ENCODE assay signal across 8 mouse cellular contexts in genomic region chr5:100079931-100080275, GRCm38 (mm10). TPM values are rescaled to one million over a fixed set of nuclear protein-coding genes. Genes with fewer than 3 reads are reported as not detected.
DNase-seq lines count a peak whose midpoint lies in the region; ATAC-seq and TF ChIP-seq lines count a peak whose summit lies in the region.

No protein-coding gene starts in this region.

- H3K36me3 ChIP-seq in heart, embryonic 12.5 days, result peaks cover 2% of the 10 kb centered on the region; the same call in 1 of the 2 replicates
- H3K36me3 ChIP-seq in neural tube, embryonic 11.5 days (ENCODE audit: control insufficient read depth, insufficient read depth, low read length), result no peaks in the 10 kb centered on the region
- 0 out of 2 replicates have a peak, but pooled peaks cover 3% of the 10 kb centered on the region for H3K36me3 ChIP-seq in liver, embryonic 15.5 days (replicated peaks)
- no peaks in the 10 kb centered on the region for H3K36me3 ChIP-seq in stomach, postnatal 0 days (ENCODE audit: control insufficient read depth, insufficient read depth, low read length)

- intact Hi-C loops in heart, postnatal 14 days (cut with DNase I), result no loop called here

- H3K27ac ChIP-seq in heart, embryonic 12.5 days (ENCODE audit: poor library complexity, severe bottlenecking), result no peak overlapping the region
- no peak overlapping the region for H3K27ac ChIP-seq in neural tube, embryonic 11.5 days (ENCODE audit: low read depth, low read length)
- H3K27ac ChIP-seq in liver, embryonic 15.5 days (replicated peaks), result no peak overlapping the region
- no peak overlapping the region for H3K27ac ChIP-seq in stomach, postnatal 0 days (replicated peaks)

- H3K9ac ChIP-seq in heart, embryonic 12.5 days, result no peak overlapping the region
- no peak overlapping the region for H3K9ac ChIP-seq in neural tube, embryonic 11.5 days (ENCODE audit: low read length)
- H3K9ac ChIP-seq in liver, embryonic 15.5 days, result no peak overlapping the region
- no peak overlapping the region for H3K9ac ChIP-seq in stomach, postnatal 0 days (ENCODE audit: low read length)

- peak overlapping the region; percentile 48 for H3K4me3 ChIP-seq in heart, embryonic 12.5 days
- no peak overlapping the region for H3K4me3 ChIP-seq in neural tube, embryonic 11.5 days (ENCODE audit: low read depth, low read length)
- H3K4me3 ChIP-seq in liver, embryonic 15.5 days (replicated peaks), result no peak overlapping the region
- 0 out of 2 replicates have a peak overlapping the region, but pooled peaks have one; percentile 31 for H3K4me3 ChIP-seq in stomach, postnatal 0 days (ENCODE audit: low read depth, low read length)

- no peak for TF ChIP-seq CTCF in stomach, postnatal 0 days (IDR thresholded peaks at IDR 0.05; ENCODE audit: low read depth)

- H3K9me3 ChIP-seq in heart, embryonic 12.5 days (replicated peaks), result no peaks in the 10 kb centered on the region
- H3K9me3 ChIP-seq in neural tube, embryonic 11.5 days (ENCODE audit: control insufficient read depth, low read length), result no peaks in the 10 kb centered on the region
- no peaks in the 10 kb centered on the region for H3K9me3 ChIP-seq in liver, embryonic 15.5 days (replicated peaks)
- no peaks in the 10 kb centered on the region for H3K9me3 ChIP-seq in stomach, postnatal 0 days (ENCODE audit: control insufficient read depth, low read length)

- H3K4me1 ChIP-seq in heart, embryonic 12.5 days (replicated peaks), result peaks cover 6% of the 10 kb centered on the region; the same call in 1 of the 2 replicates
- no peaks in the 10 kb centered on the region; the same call in 1 of the 2 replicates for H3K4me1 ChIP-seq in neural tube, embryonic 11.5 days (ENCODE audit: control insufficient read depth, insufficient read depth, low read length)
- H3K4me1 ChIP-seq in liver, embryonic 15.5 days (replicated peaks), result 0 out of 2 replicates have a peak, but pooled peaks cover 4% of the 10 kb centered on the region
- no peaks in the 10 kb centered on the region for H3K4me1 ChIP-seq in stomach, postnatal 0 days (replicated peaks; ENCODE audit: control insufficient read depth, insufficient read depth)

- no peak for DNase-seq in heart, postnatal 14 days
- no peak for DNase-seq in neural tube, embryonic 11.5 days (ENCODE audit: low spot score)
- no peak for DNase-seq in neural tube, embryonic 10.5 days (ENCODE audit: extremely low spot score, low spot score)
- no peak for DNase-seq in stomach, postnatal 0 days (ENCODE audit: low spot score)
- DNase-seq in thymus, postnatal 14 days, result no peak
- no peak for DNase-seq in cerebellum, postnatal 4 days (ENCODE audit: low spot score in 2 of 2)

- peak overlapping the region; percentile 74 for H3K4me2 ChIP-seq in heart, embryonic 12.5 days
- H3K4me2 ChIP-seq in neural tube, embryonic 11.5 days (ENCODE audit: low read depth), result peak overlapping the region; percentile 44; the same call in 1 of the 2 replicates
- H3K4me2 ChIP-seq in liver, embryonic 15.5 days, result 0 out of 2 replicates have a peak overlapping the region, but pooled peaks have one; percentile 59
- H3K4me2 ChIP-seq in stomach, postnatal 0 days (replicated peaks; ENCODE audit: low read depth), result no peak overlapping the region

- ATAC-seq in heart, embryonic 12.5 days (ENCODE audit: insufficient number of reproducible peaks, low FRiP score), result no peak
- no peak for ATAC-seq in neural tube, embryonic 11.5 days (ENCODE audit: insufficient read depth, low FRiP score, low TSS enrichment)
- ATAC-seq in liver, embryonic 15.5 days (ENCODE audit: insufficient read depth), result no peak
- no peak for ATAC-seq in stomach, postnatal 0 days (ENCODE audit: low FRiP score, low TSS enrichment)

- 79% methylated on average over 8 of the region's 8 CpGs for WGBS in heart, embryonic 12.5 days
- WGBS in neural tube, embryonic 11.5 days, result 79% methylated on average over 8 of the region's 8 CpGs
- WGBS in liver, embryonic 15.5 days (ENCODE audit: insufficient replicate concordance), result 74% methylated on average over 8 of the region's 8 CpGs
- 76% methylated on average over 8 of the region's 8 CpGs for WGBS in stomach, postnatal 0 days

- no peak for TF ChIP-seq EP300 in stomach, postnatal 0 days (optimal IDR thresholded peaks at IDR 0.05)

- H3K27me3 ChIP-seq in heart, embryonic 12.5 days (replicated peaks), result peaks cover 5% of the 10 kb centered on the region; the same call in 1 of the 2 replicates
- no peaks in the 10 kb centered on the region for H3K27me3 ChIP-seq in neural tube, embryonic 11.5 days (ENCODE audit: control insufficient read depth, insufficient read depth, low read length)
- H3K27me3 ChIP-seq in liver, embryonic 15.5 days, result no peaks in the 10 kb centered on the region
- no peaks in the 10 kb centered on the region for H3K27me3 ChIP-seq in stomach, postnatal 0 days (ENCODE audit: control insufficient read depth, insufficient read depth, low read length)

RNA-seq across cellular contexts. Expression of gene Enoph1, which starts 40.1 kb away (rescaled TPM):
- 26.0 and 26.9 TPM in 2 replicates for polyA plus RNA-seq in heart, embryonic 12.5 days (2016; fragmentation: Nextera tagmentation; extraction: Ambion mirVana)
- total RNA-seq in heart, postnatal 14 days (2021), result 1 to 10 TPM; 9.2 to 9.5 TPM
- 48.2 and 48.5 TPM in 2 replicates for polyA plus RNA-seq in neural tube, embryonic 11.5 days (2014; fragmentation: Nextera tagmentation; extraction: Ambion mirVana)
- 15.4 and 17.2 TPM in 2 replicates for polyA plus RNA-seq in liver, embryonic 15.5 days (2015; fragmentation: Nextera tagmentation; extraction: Ambion mirVana)
- 23.4 and 23.5 TPM in 2 replicates for polyA plus RNA-seq in stomach, postnatal 0 days (2015; fragmentation: Nextera tagmentation; extraction: Ambion mirVana)

RNA-seq across cellular contexts. Expression of gene Hnrnpdl, which starts 40.4 kb away (rescaled TPM):
- polyA plus RNA-seq in heart, embryonic 12.5 days (2016; fragmentation: Nextera tagmentation; extraction: Ambion mirVana), result 112 and 117 TPM in 2 replicates
- total RNA-seq in heart, postnatal 14 days (2021), result 10 to 100 TPM; 60.9 to 70.1 TPM
- 271 and 289 TPM in 2 replicates for polyA plus RNA-seq in neural tube, embryonic 11.5 days (2014; fragmentation: Nextera tagmentation; extraction: Ambion mirVana)
- polyA plus RNA-seq in liver, embryonic 15.5 days (2015; fragmentation: Nextera tagmentation; extraction: Ambion mirVana), result 46.6 and 47.0 TPM in 2 replicates
- 58.8 and 58.9 TPM in 2 replicates for polyA plus RNA-seq in stomach, postnatal 0 days (2015; fragmentation: Nextera tagmentation; extraction: Ambion mirVana)

Comparison
In these comparisons a context has a peak if more than half of its experiments do, and no peak if none do; other contexts are left out.
1. H3K4me3 ChIP-seq: peak in heart, embryonic 12.5 days (single experiment) and stomach, postnatal 0 days (single experiment); none in neural tube, embryonic 11.5 days (single experiment) and liver, embryonic 15.5 days (single experiment).